Mouse (Mus musculus) embryonic stem cell, embryonic (primary cell): Measurements from ENCODE around the gene Syt17.

Experiments used
- CTCF ChIA-PET, 4 experiments: fragments of 300-600 bp in 2 of 4; fragments of 350-600 bp in 2 of 4; sonication (Branson Sonifier 250); formaldehyde crosslinking; loops; one replicate each; lab custom pipeline; 2022; ENCODE audit warnings: inconsistent platforms in 2 of 4; lab: Charles Lee
- POLR2A ChIA-PET, 4 experiments: fragments of 300-600 bp in 2 of 4; fragments of 350-600 bp in 2 of 4; sonication (Branson Sonifier 250); formaldehyde crosslinking; loops; one replicate each; lab custom pipeline; 2022; ENCODE audit warnings: antibody characterized with exemption in 4 of 4, inconsistent platforms in 1 of 4; lab: Charles Lee

Syt17 gene

DNA sequence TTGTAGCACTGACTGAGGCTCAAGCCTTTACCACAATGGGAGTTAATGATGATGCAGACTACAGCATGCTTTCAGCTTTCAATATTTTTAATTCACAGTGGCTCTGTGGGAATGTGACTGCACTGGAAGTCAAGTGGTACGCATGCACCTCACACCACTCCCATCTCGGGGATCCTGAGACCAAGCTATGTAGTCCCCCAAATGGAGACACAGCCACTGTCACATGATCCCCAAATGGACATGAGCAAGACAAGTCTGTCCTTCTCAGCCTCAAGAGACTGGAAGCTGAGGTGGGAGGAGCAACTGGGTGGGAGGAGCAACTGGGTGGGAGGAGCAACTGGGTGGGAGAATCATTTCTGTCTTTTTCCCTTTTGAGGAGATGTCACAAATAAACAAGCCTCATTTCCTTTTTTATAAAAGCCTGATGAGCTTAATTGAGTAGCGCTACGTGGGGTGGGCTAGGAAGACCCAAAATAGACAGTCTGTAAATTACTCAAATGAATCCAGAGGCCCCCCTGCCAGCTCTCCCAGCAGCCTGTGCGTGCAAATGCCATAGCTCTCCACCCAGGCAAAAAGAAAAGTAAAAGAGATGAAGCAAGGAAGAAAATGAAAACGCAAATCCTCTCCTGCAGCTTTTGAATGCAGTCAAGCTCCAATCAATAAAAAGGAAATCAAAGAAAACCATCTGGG, 28.4 kb downstream of the Syt17 start:
- POLR2A ChIA-PET = interaction anchor here in 1 of 4 experiments (2.0 kb wide), 1 partner anchor 10 kb away, joined by 6 read pairs; no protein-coding TSS in a partner anchor
- CTCF ChIA-PET = interaction anchor here (0.5 to 2.5 kb wide), 11 partner anchors 10 to 591 kb away, joined by 3 to 10 read pairs (median 5); no protein-coding TSS in a partner anchor

DNA sequence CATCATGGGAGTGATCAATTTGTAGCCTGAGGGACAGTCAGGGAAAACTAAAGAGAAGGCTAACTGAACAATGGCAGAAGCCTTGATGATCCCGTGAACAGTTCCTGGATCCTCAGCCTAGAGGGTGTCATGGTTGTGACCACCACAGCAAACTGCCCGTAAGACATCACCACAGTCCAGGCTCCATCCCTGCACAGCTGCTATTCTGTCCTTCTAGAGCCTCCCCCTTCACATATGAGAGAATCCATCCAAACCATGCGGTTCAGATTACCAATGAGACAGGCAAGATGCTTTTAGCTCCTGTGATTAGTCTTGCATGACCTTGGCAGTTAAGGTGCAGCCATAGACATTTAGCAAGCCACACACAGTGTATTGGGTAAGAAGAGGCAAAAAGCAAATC, 33.8 kb downstream of the Syt17 start:
- ChIA-PET POLR2A (no interaction called here), CTCF (no interaction called here)

DNA sequence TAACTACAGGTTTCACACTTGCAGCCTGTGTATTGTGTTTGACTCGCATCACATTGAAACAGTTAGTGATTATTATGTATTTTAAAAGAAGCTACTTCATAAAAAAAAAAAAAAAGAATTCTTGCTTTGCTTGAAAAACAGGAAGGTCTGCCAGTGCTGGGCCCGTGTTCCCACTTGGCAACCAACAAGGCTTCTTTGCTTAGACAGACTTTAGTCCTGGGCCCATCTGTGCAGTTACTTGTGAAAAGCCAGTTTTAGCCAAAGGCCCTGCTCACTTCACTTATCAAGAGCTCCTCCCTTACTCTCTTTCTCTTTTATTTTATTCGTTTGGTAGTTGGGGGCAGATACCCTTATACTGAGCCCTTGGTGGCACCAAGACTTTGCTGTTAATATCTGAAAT, 36.1 kb downstream of the Syt17 start:
- ChIA-PET POLR2A (no interaction called here), CTCF (no interaction called here)

DNA sequence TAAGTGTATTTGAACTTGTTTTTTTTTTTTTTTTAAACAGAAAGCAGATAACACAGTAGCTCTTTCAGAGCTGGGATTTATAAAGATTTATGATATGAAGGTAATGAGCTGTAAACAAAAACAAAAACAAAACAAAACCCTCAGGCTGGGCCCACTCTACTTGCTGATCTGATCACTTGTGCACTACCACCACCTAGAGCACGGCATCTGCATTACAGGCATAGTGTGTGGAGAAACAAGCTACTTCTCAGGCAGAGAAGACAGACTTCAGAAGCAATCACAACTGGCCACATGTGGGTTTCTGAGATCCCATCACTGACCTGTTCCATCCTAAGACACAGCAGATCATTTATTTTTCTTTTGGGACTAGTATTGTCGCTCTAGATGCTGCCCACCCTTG, 38.6 kb downstream of the Syt17 start:
- POLR2A ChIA-PET = interaction anchor here in 2 of 4 experiments (0.6 to 1.5 kb wide), 5 partner anchors 11 to 104 kb away, joined by 3 to 6 read pairs (median 5); no protein-coding TSS in a partner anchor
- CTCF ChIA-PET = interaction anchor here (0.5 to 1.8 kb wide), 62 partner anchors 9 to 1159 kb away, joined by 3 to 47 read pairs (median 4); no protein-coding TSS in a partner anchor

DNA sequence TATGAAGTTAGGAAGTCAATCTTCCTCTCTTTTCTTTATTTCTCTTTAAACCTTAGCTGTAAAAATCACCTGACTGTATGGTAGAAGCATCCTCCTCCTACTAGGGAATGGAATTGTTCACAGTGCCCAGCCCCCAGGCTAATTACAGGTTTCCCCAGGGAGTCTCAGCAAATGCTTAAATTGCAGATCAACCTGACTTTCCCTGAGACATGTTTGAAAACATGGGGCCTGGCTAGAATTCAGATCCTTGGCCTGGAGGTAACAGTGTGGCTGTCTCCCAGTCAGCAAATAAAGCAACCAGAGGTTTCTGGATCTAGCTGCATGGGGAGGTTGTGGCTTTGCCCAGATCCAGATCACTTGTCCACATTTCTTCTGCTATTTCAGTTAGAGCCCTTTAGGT, 42.8 kb downstream of the Syt17 start:
- ChIA-PET POLR2A (no interaction called here), CTCF (interaction anchor here in 1 of 4 experiments (0.6 kb wide), 1 partner anchor 39 kb away, joined by 3 read pairs; no protein-coding TSS in a partner anchor)

DNA sequence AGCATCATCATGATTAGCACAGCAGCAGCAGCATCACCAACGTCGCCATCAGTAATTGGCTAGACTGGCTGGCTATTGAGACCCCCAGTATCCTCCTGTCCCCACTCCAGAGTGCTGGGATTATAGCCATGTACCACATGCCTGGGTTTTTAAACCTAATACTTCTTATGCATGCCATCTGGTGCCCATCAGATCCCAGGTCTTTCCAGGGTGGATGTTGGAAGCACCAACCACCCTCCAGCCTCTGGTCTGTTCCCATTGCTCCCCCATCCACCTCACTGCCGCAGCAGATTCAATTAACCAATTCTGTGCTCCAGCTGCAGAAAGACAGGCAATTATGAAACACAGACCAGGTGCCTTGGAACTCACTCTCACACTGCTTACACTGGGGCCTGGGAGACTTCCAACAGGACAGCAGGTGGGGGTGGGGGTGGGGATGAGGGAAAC, 45.4 kb downstream of the Syt17 start:
- POLR2A ChIA-PET = interaction anchor here in 1 of 4 experiments (1.4 kb wide), 1 partner anchor 151 kb away, joined by 3 read pairs; no protein-coding TSS in a partner anchor
- CTCF ChIA-PET = interaction anchor here in 2 of 4 experiments (0.5 to 1.3 kb wide), 3 partner anchors 34 to 116 kb away, joined by 3 to 4 read pairs (median 3); no protein-coding TSS in a partner anchor

DNA sequence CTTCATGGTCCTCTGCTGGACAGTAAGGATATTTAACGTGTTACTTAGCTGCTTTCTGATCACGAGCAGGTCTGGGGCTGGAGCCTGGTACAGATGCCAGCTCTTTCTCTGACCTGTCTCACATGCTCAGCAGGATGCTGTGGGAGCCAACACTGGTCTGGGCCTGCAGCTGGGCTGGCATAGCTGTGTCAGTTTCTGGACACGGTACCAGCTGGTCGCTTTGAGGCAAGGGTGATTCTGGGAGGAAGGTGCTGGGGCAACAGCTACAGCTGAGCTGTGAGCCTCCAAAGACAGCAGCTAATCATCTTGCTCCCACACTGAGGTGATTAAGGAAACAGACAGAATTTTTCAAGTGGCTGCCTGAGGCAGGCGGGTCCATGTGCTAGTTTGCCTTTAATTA, 46.1 kb downstream of the Syt17 start:
- POLR2A ChIA-PET = interaction anchor here in 1 of 4 experiments (1.4 kb wide), 1 partner anchor 150 kb away, joined by 3 read pairs; no protein-coding TSS in a partner anchor

DNA sequence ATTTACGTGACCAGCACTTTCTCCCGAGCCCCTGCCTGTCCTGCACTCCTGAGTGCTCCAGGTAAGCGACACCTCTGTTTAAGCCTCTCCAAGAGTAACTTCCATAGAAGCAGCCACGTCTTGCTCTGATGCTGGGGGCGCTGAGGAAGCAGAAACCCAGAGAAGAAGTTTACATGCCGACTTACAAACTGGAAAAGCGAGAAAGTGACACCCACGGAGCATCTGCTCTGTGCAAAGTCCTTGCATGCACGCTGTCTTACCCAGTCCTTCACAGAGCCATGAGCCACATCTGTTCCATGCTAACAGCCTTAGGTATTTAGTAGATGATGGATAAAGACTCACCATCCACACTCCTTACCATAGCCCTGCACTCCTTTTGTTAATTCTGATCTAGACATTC, 48.3 kb downstream of the Syt17 start:
- CTCF ChIA-PET = no interaction called here
- POLR2A ChIA-PET = no interaction called here

More for the DNA sequence above, 46.1 kb downstream of the Syt17 start:
- CTCF ChIA-PET = interaction anchor here in 2 of 4 experiments (1.0 to 1.3 kb wide), 2 partner anchors 35 to 117 kb away, joined by 3 to 4 read pairs; no protein-coding TSS in a partner anchor

DNA sequence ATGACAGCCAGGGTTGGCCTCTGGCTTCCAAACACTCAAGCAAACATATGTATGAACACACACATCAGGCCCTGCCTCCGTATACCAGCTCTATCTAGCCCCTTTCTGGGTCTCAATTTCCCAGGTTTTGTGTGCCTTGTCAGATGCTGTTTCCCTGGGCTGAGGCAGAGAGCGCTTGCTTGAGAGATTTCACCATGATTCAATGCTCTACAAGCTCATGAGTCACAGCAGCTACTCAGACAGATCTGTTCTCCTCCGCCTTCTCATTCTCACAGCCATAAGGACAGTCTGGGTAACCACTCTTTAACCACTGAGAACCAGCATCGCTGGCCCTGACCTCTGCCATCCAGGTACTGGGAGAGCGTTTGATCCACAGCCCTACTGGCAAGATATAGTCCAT, 57.3 kb downstream of the Syt17 start:
- POLR2A ChIA-PET = interaction anchor here in 1 of 4 experiments (0.7 kb wide), 1 partner anchor 293 kb away, joined by 3 read pairs; no protein-coding TSS in a partner anchor
- CTCF ChIA-PET = interaction anchor here in 2 of 4 experiments (0.9 to 1.0 kb wide), 2 partner anchors 19 kb away, joined by 3 read pairs; no protein-coding TSS in a partner anchor

DNA sequence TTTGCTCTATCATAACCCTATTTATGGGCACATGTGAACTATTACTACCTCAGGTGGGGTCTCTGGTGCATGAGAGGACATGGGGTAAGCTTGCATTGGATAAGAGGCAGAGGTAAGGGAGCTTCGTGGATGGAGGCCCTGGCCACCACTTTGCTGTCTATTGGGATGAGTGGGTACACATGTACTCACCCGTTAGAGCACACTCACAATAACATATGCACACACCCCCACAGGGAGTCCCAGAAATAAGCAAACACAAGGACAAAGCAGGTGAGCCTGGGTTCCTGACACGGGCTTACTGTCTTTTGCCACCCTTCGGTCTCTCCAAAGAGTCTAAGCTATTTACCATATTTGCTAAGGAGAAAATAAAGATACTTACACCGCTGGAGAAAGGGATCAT, 67.0 kb downstream of the Syt17 start:
- ChIA-PET CTCF (no interaction called here), POLR2A (no interaction called here)

DNA sequence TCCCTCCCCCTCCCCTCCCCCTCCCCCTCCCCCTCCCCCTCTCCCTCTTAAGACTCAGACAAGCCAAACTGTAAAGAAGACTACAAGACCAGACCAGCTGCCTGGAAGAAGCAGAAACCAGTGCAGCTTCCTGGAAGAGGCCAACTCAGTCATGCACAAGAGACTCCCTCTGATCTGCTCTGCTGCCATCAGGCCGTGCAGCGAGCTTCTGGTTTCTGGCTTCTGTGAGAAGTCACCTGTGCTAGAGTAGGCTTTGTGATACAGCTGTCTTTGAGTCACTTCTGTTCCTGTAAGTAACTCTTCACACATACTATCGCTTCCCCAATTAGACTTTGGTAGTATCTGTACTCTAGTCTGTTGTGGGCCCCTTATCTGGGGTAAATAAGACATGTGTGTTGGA, 68.0 kb downstream of the Syt17 start:
- POLR2A ChIA-PET = no interaction called here
- CTCF ChIA-PET = no interaction called here

DNA sequence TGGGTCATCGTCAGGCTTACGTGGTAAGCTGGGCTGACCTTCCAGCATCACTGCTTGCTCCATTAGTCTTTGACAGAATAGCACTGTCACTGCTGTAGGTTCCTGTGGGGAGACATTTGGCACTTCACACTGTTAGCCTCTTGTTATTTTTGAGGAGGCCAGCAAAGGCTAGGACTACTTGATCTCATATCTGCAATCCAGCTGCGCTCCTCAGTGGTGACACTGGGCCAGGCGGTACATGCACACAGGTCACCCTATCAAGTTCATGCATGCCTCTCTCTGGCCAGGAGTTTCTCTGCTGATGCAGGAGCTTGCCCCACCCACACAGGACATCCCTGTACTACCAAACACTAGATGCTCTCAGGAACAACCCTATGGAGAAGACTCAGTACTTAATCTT, 71.4 kb downstream of the Syt17 start:
- CTCF ChIA-PET = no interaction called here

DNA sequence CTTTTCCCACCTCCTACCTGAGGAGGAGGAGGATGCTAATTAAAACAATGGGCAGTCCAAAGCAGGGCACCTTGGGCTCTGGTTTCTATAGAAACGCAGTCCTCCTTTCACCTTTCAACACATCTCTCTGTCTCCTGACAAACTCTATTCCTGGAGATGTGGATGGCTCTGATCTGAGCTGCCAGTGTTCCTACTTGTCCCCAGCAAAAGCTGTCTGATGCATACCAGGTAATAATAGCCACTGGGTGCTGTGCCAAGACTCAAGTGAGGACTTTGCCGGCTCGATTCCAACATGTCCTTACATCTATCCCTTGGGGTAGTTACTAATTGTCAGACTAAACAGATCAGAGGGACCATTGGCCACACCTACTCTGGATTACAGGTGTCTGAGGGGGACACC, 72.7 kb downstream of the Syt17 start:
- ChIA-PET POLR2A (no interaction called here), CTCF (no interaction called here)

More for the DNA sequence above, 71.4 kb downstream of the Syt17 start:
- POLR2A ChIA-PET = no interaction called here

DNA sequence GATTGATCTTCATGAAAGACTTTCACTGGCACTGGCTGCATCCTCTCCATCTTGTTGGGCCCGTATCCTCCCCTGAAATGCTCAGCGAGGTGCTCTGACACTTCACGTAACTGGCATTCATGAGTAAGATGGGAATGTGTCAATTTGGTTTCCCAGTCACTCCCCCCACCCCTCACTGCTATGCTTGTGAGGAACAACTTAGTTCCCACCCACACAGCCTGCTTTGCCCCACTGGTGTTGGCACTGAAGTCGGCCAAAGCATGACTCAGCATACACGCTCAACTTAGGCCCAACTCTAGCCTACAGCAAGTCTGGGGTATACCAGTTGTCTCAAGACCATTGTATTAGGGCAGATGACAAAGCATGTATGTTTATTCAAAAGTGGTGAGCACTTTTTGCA, 76.7 kb downstream of the Syt17 start:
- POLR2A ChIA-PET = no interaction called here

DNA sequence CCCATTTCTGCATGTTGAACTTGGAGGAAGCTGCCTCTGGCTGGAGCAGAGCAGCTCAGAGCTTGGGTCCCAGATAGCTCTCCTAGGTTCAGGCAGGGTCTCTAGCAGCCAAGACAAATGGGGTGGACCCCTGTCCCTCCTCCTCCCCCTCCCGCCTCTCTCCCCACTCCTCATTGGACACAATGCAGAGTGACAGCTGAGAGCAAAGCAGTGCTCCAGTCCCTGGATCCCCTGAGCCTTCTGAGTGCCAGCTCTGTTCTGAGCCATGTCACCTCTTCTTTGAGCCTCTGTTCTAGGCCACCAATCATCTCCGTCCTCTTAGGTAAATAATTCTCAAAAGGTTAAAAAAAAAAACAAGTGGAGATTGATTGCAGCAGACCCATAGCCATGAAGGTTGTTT, 78.3 kb downstream of the Syt17 start:
- ChIA-PET CTCF (interaction anchor here in 2 of 4 experiments (0.6 to 1.0 kb wide), 3 partner anchors 10 to 575 kb away, joined by 3 read pairs; no protein-coding TSS in a partner anchor), POLR2A (no interaction called here)

More for the DNA sequence above, 76.7 kb downstream of the Syt17 start:
- CTCF ChIA-PET = interaction anchor here in 1 of 4 experiments (0.5 kb wide), 1 partner anchor 316 kb away, joined by 3 read pairs; no protein-coding TSS in a partner anchor

DNA sequence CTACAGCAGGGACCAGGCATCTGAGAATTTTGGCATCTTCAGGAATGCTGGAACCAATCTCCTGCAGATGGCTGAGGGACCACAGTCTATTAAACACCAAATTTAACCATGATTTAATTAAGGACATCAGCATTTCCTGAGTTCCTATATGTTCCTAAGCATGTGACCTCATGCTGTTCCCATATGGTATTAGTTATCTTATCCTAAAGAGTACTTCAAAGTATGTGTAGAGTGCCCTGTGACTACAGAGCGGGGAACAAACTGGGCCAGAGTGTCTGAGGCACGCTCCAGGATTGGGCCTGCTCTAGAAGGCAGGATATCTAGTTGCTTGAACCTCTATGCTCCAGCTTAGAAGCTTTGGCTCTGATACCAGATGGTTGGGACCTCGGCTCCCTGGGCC, 82.1 kb downstream of the Syt17 start:
- CTCF ChIA-PET = interaction anchor here (0.6 to 1.8 kb wide), 5 partner anchors 45 to 151 kb away, joined by 3 to 5 read pairs (median 3); no protein-coding TSS in a partner anchor
- POLR2A ChIA-PET = interaction anchor here in 1 of 4 experiments (1.2 kb wide), 1 partner anchor 69 kb away, joined by 3 read pairs; no protein-coding TSS in a partner anchor

DNA sequence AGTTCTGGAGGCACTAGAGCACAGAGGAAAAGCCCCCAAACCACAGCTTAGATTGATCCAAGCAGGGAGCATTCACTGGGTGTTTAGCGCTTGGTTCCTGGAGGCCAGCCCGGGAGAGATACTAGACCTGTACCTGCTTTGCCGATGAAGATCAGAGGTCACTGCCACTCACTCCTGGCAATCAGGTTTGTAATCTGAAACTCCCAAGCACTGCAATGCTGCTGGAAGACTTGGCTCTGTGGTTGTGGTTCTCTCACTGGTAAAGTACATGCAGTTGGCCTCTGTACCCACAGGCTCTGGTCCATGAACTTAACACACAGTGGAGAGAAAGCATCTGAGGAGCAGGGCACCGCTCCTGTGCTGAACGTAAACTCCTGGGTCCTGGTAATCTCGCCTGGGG, 82.8 kb downstream of the Syt17 start:
- ChIA-PET CTCF (interaction anchor here in 3 of 4 experiments (0.5 to 1.8 kb wide), 4 partner anchors 15 to 646 kb away, joined by 3 to 10 read pairs (median 4); no protein-coding TSS in a partner anchor), POLR2A (interaction anchor here in 1 of 4 experiments (1.2 kb wide), 1 partner anchor 68 kb away, joined by 3 read pairs; no protein-coding TSS in a partner anchor)

DNA sequence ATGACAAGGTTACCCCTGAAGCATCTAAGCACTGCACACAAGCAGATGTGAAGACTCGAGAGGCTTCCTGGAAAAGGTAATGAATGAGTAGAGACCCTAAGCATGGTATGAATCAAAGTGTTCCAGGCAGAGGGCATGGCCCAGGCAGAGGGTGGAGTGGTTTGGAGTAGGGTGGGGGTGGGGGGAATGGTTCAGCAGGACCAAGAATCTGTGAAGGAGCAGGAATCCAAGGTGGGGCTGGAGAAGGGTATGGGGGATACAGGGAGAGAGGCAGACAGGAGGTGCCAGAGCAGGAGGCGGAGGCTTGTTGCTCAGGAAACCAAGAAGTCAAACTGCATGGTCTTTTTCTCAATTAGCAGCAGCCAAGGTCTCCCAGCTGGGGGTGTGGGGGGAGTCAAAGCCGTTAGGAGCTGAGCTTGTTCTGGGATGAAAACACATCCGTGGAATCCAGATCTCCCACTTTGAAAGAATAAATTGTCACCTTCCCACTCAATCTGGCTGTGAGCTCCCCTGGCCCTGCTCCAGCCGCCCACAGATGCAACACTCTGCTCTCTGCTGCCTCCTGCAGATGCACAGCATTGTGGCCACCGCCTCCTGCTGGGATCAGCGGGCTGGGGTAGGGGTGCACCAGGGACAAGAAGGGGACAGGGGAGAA, 83.5 kb downstream of the Syt17 start:
- ChIA-PET POLR2A (no interaction called here), CTCF (interaction anchor here in 3 of 4 experiments (0.5 to 1.8 kb wide), 6 partner anchors 8 to 733 kb away, joined by 3 to 10 read pairs (median 4); no protein-coding TSS in a partner anchor)
